Mouse (Mus musculus) heart, embryonic 12.5 days (tissue): ENCODE data around the gene Ccl20. TPM values are rescaled to one million over a fixed set of nuclear protein-coding genes. Genes with fewer than 3 reads are reported as not detected.

Experiments
- ATAC-seq: fragments of 200-750 bp; cut with Nextera tagmentation; 2 replicates; pipeline ENCODE4 v1.8.0; 2017; ENCODE audit warnings: moderate TSS enrichment, moderate library complexity; ENCODE audit not compliant: insufficient number of reproducible peaks, low FRiP score
- H3K27ac ChIP-seq: fragments of 300-500 bp; sonication (generic); 2 replicates; pipeline ENCODE4 v1.5.1; 2016; ENCODE audit warnings: mild to moderate bottlenecking, moderate library complexity; ENCODE audit not compliant: poor library complexity, severe bottlenecking
- H3K27me3 ChIP-seq: fragments of 300-500 bp; sonication (generic); replicated peaks from 2 replicates; pipeline ENCODE4 v1.6.1; 2016; ENCODE audit warnings: mild to moderate bottlenecking, moderate library complexity
- H3K36me3 ChIP-seq: fragments of 300-500 bp; sonication (generic); 2 replicates; pipeline ENCODE4 v1.6.1; 2016; ENCODE audit warnings: mild to moderate bottlenecking, moderate library complexity
- H3K4me1 ChIP-seq: fragments of 300-500 bp; sonication (generic); replicated peaks from 2 replicates; pipeline ENCODE4 v1.6.1; 2016; ENCODE audit warnings: mild to moderate bottlenecking
- H3K4me2 ChIP-seq: fragments of 300-500 bp; sonication (generic); 2 replicates; pipeline ENCODE4 v1.6.1; 2016; ENCODE audit warnings: mild to moderate bottlenecking, moderate library complexity
- H3K4me3 ChIP-seq: fragments of 300-500 bp; sonication (generic); 2 replicates; pipeline ENCODE4 v1.5.1; 2016; ENCODE audit warnings: mild to moderate bottlenecking
- H3K9ac ChIP-seq: fragments of 300-500 bp; sonication (generic); 2 replicates; pipeline ENCODE4 v1.6.1; 2016; ENCODE audit warnings: mild to moderate bottlenecking, moderate library complexity
- H3K9me3 ChIP-seq: fragments of 300-500 bp; sonication (generic); replicated peaks from 2 replicates; pipeline ENCODE4 v1.6.1; 2016; ENCODE audit warnings: mild to moderate bottlenecking, moderate library complexity
- WGBS: fragments of 180-500 bp; shearing (Covaris S2); methylation state at CpG from one replicate; pipeline ENCODE4 v1.1.7; 2016; 5-methylcytosine and 5-hydroxymethylcytosine counted together
- polyA plus RNA-seq: library from polyadenylated mRNA; unstranded; fragments of >200 nt; fragmentation: Nextera tagmentation; extraction: Ambion mirVana; gene quantifications from 2 replicates; pipeline ENCODE4 v1.2.1, GENCODE M21; 2016

Gene Ccl20
- polyA plus RNA-seq, 1 experiment from 2014 or later = 0.66 TPM

DNA sequence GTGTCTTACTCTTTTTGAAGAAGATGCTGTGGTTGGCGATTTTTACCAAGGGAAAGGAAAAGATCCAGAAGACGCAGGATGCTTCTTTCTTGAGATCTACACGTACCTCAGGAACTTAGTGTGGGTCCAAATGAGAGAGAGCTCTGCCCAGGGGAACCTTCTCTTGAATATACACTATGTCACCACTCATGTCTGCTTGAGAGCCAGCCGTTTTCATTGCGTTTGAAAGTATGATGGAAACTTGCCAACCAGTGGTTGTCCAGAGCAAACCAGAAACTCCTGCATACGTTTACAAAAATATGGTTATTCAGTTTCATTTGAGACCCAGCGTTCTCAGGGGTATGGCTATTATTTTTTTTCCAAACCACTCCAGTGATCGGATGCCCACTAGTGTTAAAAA is 24.9 kb downstream of the Ccl20 start:
- Histone ChIP-seq H3K27ac (no peak overlapping the region), H3K4me1 (no peaks in the 10 kb centered on the region), H3K9me3 (no peaks in the 10 kb centered on the region), H3K27me3 (no peaks in the 10 kb centered on the region), H3K36me3 (no peaks in the 10 kb centered on the region), H3K4me2 (no peak overlapping the region), H3K4me3 (no peak overlapping the region), H3K9ac (no peak overlapping the region)
- WGBS = 80% methylated on average over 8 of the region's 8 CpGs
- no peak for ATAC-seq

DNA sequence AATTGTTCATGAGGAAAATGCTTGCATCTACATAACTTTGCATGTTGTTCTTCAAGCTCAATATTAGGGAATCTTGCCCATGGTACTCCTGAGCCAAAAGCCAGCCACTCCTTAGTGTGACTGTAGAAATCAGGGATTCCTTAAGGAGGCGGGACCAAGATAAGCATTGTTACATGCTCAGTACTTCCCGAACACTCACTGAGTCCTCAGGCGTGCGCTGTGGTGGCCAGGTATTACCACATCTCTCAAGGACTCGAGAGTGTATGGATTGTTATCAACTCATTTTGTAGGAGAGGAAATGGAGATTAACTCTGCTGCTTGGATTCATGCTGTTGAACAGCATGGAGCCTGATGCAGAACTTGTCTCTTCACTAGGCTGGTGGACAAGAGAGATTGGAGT is 25.5 kb downstream of the Ccl20 start:
- Histone ChIP-seq H3K4me1 (no peaks in the 10 kb centered on the region), H3K9ac (no peak overlapping the region), H3K27ac (no peak overlapping the region), H3K4me2 (no peak overlapping the region), H3K4me3 (no peak overlapping the region), H3K9me3 (no peaks in the 10 kb centered on the region), H3K27me3 (no peaks in the 10 kb centered on the region), H3K36me3 (no peaks in the 10 kb centered on the region)
- WGBS = 71% methylated on average over 5 of the region's 5 CpGs
- no peak for ATAC-seq

DNA sequence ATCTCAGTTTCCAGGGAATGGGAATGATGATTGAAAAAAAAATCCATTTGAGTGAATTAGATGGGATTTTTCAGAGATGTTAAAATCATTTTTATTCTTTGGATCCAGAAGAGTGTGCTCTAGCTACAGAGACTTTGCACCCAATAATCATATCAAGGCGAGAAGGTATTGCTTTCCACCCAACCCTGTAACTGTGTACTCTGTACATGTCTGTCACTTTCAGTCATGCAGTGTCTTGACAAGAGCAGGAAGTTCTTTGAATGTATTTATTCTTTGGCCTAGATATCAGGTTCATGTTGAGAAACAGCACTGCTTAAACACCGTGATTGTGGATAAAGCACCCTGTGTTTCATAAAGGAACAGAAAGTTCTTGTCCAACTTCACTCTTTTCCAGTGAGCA is 30.0 kb downstream of the Ccl20 start:
- Histone ChIP-seq H3K9me3 (no peaks in the 10 kb centered on the region), H3K36me3 (no peaks in the 10 kb centered on the region), H3K27ac (no peak overlapping the region), H3K4me3 (no peak overlapping the region), H3K4me1 (no peaks in the 10 kb centered on the region), H3K27me3 (no peaks in the 10 kb centered on the region), H3K4me2 (no peak overlapping the region), H3K9ac (no peak overlapping the region)
- ATAC-seq = no peak
- 68% methylated on average over 2 of the region's 2 CpGs for WGBS

DNA sequence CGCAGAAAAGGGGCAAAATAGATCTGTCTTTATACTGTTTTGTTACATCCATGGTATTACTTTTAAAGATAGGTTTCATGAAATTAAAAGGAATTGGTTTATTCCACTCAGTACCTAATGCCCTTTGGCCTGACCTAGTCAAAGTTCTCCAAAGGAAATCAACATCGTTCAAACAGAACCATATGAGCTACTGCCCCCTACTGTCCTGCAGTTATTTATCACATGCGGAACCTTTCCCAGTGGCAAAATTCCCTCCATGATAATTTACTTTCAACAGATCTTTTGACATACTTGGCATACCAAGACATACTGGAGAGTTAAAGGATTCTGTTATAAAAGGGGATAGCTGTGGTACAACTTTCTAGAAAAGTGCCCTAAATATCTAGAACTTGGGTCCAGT is 33.7 kb downstream of the Ccl20 start:
- no peak overlapping the region for H3K9ac ChIP-seq
- H3K4me2 ChIP-seq = no peak overlapping the region
- 54% methylated on average over 3 of the region's 3 CpGs for WGBS
- no peaks in the 10 kb centered on the region for H3K4me1 ChIP-seq
- no peak overlapping the region for H3K4me3 ChIP-seq
- ATAC-seq = no peak
- H3K27ac ChIP-seq = no peak overlapping the region
- H3K36me3 ChIP-seq = no peaks in the 10 kb centered on the region
- H3K9me3 ChIP-seq = no peaks in the 10 kb centered on the region
- no peaks in the 10 kb centered on the region for H3K27me3 ChIP-seq

DNA sequence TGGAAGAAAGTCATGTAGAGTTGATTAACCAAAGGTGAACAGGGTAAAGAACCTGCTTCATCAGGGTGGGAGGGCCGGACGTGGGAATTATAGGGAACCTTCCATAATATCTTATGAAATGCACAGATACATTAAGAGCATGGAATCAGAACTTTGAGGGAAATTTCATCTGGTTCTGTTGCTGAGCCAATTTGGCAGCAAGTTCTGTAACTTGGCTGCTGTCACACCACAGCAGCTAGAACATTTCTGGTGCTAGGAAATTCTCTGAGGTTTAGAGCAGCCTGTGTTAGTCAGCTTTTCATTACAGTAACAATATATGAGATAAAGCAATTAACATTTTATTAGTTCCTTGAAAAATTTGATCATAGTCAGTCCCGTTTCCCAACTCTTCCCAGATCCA is 36.4 kb downstream of the Ccl20 start:
- 76% methylated on average over 3 of the region's 3 CpGs for WGBS
- no peaks in the 10 kb centered on the region for H3K27me3 ChIP-seq
- no peaks in the 10 kb centered on the region for H3K9me3 ChIP-seq
- no peak overlapping the region for H3K4me2 ChIP-seq
- H3K9ac ChIP-seq = no peak overlapping the region
- ATAC-seq = no peak
- no peak overlapping the region for H3K27ac ChIP-seq
- no peaks in the 10 kb centered on the region for H3K4me1 ChIP-seq
- no peaks in the 10 kb centered on the region for H3K36me3 ChIP-seq
- no peak overlapping the region for H3K4me3 ChIP-seq

DNA sequence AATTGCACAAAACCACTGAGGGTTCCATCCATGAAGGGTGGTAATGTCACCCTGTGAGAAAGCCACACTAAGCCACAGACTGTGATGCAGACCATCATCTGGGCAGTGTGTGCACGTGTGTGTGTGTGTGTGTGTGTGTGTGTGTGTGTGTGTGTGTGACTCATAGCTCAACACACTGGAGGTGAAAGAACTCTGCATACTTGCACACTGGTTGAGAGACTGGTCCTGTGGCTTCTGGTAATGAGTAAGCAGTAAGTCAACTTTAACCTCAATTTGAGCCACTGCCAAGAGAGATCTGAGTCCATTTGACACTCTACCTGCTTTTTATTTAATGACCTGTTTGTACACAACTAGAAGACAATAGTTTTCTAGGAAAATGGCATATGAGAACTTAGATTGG is 40.3 kb downstream of the Ccl20 start:
- Histone ChIP-seq H3K36me3 (no peaks in the 10 kb centered on the region), H3K9ac (no peak overlapping the region), H3K4me3 (no peak overlapping the region), H3K4me1 (no peaks in the 10 kb centered on the region), H3K4me2 (no peak overlapping the region), H3K27ac (no peak overlapping the region), H3K27me3 (no peaks in the 10 kb centered on the region), H3K9me3 (no peaks in the 10 kb centered on the region)
- 58% methylated on average over 1 of the region's 1 CpGs for WGBS
- no peak for ATAC-seq

DNA sequence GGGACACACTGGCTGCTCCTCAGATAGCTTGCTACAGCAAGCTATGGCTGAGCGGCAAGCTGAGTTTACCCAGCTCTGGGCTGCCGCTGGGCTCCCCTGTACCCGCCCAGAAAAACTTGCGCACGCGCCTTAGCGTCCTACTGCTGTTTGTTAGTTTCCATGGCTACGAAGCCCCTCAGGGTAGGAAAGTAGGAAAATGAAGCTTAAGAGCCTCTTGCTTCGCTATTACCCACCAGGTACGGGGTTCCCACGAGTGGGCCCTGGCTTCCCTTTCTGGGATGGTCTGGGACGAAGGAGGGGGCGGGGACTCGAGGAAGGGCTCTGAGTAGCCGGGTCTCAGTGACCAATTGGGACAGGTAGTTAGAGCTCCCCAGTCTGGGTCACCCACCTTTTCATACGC is 43.0 kb downstream of the Ccl20 start, which contains the start of gene Daw1:
Daw1 (plus strand) TSS at position 150 of the 400 bp plus-strand sequence.
- Histone ChIP-seq H3K4me3 (peak within 1 kb of the TSS; percentile 60), H3K9me3 (no peaks in the 10 kb centered on the region), H3K4me1 (no peaks in the 10 kb centered on the region), H3K36me3 (no peaks in the 10 kb centered on the region), H3K9ac (peak within 1 kb of the TSS; percentile 68), H3K27me3 (no peaks in the 10 kb centered on the region), H3K4me2 (peak within 1 kb of the TSS; percentile 66), H3K27ac (no peak within 1 kb of the TSS)
- ATAC-seq = peak; percentile 79; the same call in 1 of the 2 replicates
- WGBS = 1% methylated on average over 16 of the region's 16 CpGs

DNA sequence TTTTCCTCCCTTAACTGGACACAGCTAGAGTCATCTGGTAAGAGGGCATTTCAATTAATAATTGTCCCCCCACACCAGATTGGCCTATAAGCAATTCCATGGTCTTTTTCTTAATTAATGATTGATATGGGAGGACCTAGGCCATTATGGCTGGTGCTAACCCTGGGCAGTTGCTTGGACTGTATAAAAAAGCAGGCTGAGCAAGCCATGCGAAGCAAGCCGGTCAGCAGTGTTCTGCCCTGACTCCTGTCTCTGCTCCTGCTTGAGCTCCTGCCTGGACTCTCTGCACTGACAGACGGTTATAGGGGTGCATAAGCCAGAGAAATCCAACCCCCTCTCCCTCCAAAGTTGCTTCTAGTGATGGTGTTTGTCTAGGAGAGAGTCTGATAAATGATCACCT is 45.1 kb downstream of the Ccl20 start:
- Histone ChIP-seq H3K27me3 (no peaks in the 10 kb centered on the region), H3K9ac (no peak overlapping the region), H3K27ac (no peak overlapping the region), H3K4me2 (no peak overlapping the region), H3K4me3 (no peak overlapping the region), H3K36me3 (no peaks in the 10 kb centered on the region), H3K4me1 (no peaks in the 10 kb centered on the region), H3K9me3 (no peaks in the 10 kb centered on the region)
- WGBS = 70% methylated on average over 3 of the region's 3 CpGs
- ATAC-seq = no peak

DNA sequence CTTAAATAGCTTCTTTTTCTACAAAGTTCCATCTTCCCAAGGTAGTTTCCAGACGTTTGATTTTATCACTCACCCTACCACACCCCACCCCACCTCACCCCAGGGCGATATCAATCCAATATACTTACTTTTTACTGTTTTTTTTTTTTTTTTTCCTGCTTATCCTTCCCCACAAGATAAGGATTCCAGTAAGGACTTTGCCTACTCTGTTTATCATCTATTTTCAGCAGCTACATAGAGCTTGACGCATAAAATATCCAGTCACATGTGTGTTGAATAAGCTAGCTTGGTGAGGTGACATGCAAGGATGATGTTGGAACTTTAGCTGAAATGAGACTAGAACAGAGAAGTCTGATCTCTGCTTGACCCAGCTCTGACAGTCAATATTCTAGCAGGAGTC is 47.5 kb downstream of the Ccl20 start:
- Histone ChIP-seq H3K4me3 (no peak overlapping the region), H3K27ac (no peak overlapping the region), H3K27me3 (no peaks in the 10 kb centered on the region), H3K36me3 (no peaks in the 10 kb centered on the region), H3K9ac (no peak overlapping the region), H3K9me3 (no peaks in the 10 kb centered on the region), H3K4me2 (no peak overlapping the region), H3K4me1 (no peaks in the 10 kb centered on the region)
- ATAC-seq = no peak
- 43% methylated on average over 3 of the region's 3 CpGs for WGBS

Other genes starting within 250 kb of the Ccl20 start
- gene A030005L19Rik, start 203.4 kb upstream of the Ccl20 start, polyA plus RNA-seq = 0.29 TPM in 1 of 2 replicates, not detected in the other
- gene A030014E15Rik, start 191.8 kb upstream of the Ccl20 start, polyA plus RNA-seq = not detected in 2 replicates
- not detected in 2 replicates for gene Gm6217, start 185.4 kb upstream of the Ccl20 start, polyA plus RNA-seq
- not detected in 2 replicates for gene A030003K21Rik, start 173.4 kb upstream of the Ccl20 start, polyA plus RNA-seq
- gene Gm7544, start 160.8 kb upstream of the Ccl20 start, polyA plus RNA-seq = not detected in 2 replicates
- gene Gm47955, start 156.5 kb upstream of the Ccl20 start, polyA plus RNA-seq = not detected in 2 replicates
- not detected in 2 replicates for gene Gm47959, start 116.2 kb upstream of the Ccl20 start, polyA plus RNA-seq
- 2.3 and 2.7 TPM in 2 replicates for gene Slc19a3, start 78.3 kb upstream of the Ccl20 start, polyA plus RNA-seq
- gene Krtap28-10, start 74.3 kb upstream of the Ccl20 start, polyA plus RNA-seq = not detected in 2 replicates
- gene Gm47969, start 71.8 kb upstream of the Ccl20 start, polyA plus RNA-seq = not detected in 2 replicates
- not detected in 2 replicates for gene A030005K14Rik, start 57.4 kb upstream of the Ccl20 start, polyA plus RNA-seq
- gene Krtap28-13, start 55.8 kb upstream of the Ccl20 start, polyA plus RNA-seq = not detected in 2 replicates
- not detected in 2 replicates for gene Daw1, start 43.0 kb downstream of the Ccl20 start, polyA plus RNA-seq